Mouse (Mus musculus) embryonic facial prominence, embryonic 11.5 days (tissue): ENCODE measurements around the gene Gm20388. TPM values are rescaled to one million over a fixed set of nuclear protein-coding genes. Genes with fewer than 3 reads are reported as not detected.
A peak's percentile ranks its signal among the peaks of the same experiment; 100 is the strongest.

Source experiments
- ATAC-seq: fragments of 200-750 bp; cut with Nextera tagmentation; replicated peaks from 2 replicates; pipeline ENCODE4 v1.8.0; 2017; ENCODE audit warnings: low read depth; ENCODE audit not compliant: insufficient number of reproducible peaks, low FRiP score, low TSS enrichment
- DNase-seq: peaks from one replicate; pipeline ENCODE4 v3.0.0-alpha.2; 2015; ENCODE audit warnings: low spot score
- H3K27ac ChIP-seq: fragments of 300-500 bp; sonication (generic); replicated peaks from 2 replicates; pipeline ENCODE4 v1.5.1; 2014; ENCODE audit warnings: mild to moderate bottlenecking, low read depth, low read length, control low read depth
- H3K27me3 ChIP-seq: fragments of 300-500 bp; sonication (generic); 2 replicates; pipeline ENCODE4 v1.6.1; 2014; ENCODE audit warnings: mild to moderate bottlenecking, low read length, moderate library complexity, mixed read lengths; ENCODE audit not compliant: control insufficient read depth, insufficient read depth
- H3K36me3 ChIP-seq: fragments of 300-500 bp; sonication (generic); replicated peaks from 2 replicates; pipeline ENCODE4 v1.6.1; 2014; ENCODE audit warnings: low read depth, mild to moderate bottlenecking, low read length, moderate library complexity, mixed read lengths; ENCODE audit not compliant: control insufficient read depth, insufficient read depth
- H3K4me1 ChIP-seq: fragments of 300-500 bp; sonication (generic); 2 replicates; pipeline ENCODE4 v1.6.1; 2014; ENCODE audit warnings: low read length, mixed read lengths; ENCODE audit not compliant: control insufficient read depth, insufficient read depth
- H3K4me2 ChIP-seq: fragments of 300-500 bp; sonication (generic); 2 replicates; pipeline ENCODE4 v1.6.1; 2014; ENCODE audit warnings: low read depth, mild to moderate bottlenecking, control low read depth, low read length, moderate library complexity
- H3K4me3 ChIP-seq: fragments of 300-500 bp; sonication (generic); 2 replicates; pipeline ENCODE4 v1.5.1; 2014; ENCODE audit warnings: low read depth, low read length, control low read depth
- H3K9ac ChIP-seq: fragments of 300-500 bp; sonication (generic); replicated peaks from 2 replicates; pipeline ENCODE4 v1.6.1; 2014; ENCODE audit warnings: mild to moderate bottlenecking, control low read depth, low read length
- H3K9me3 ChIP-seq: fragments of 300-500 bp; sonication (generic); replicated peaks from 2 replicates; pipeline ENCODE4 v1.6.1; 2016; ENCODE audit warnings: mild to moderate bottlenecking, low read length, inconsistent platforms, mixed read lengths; ENCODE audit not compliant: control insufficient read depth
- WGBS: fragments of 180-500 bp; shearing (Covaris S2); extraction: QIAGEN DNeasy Blood & Tissue Kit; methylation state at CpG from one replicate; pipeline ENCODE4 v1.1.7; 2014; 5-methylcytosine and 5-hydroxymethylcytosine counted together
- polyA plus RNA-seq: library from polyadenylated mRNA; unstranded; fragments of >200 nt; fragmentation: Nextera tagmentation; extraction: Ambion mirVana; gene quantifications from 2 replicates; pipeline ENCODE4 v1.2.1, GENCODE M21; 2014

Gm20388 gene
- polyA plus RNA-seq, 1 experiment from 2014 or later, result 3.1 TPM

GRCm38 (mm10) chr8:121583653-121584052 is 1673.0 kb downstream of the Gm20388 start:
- Histone ChIP-seq H3K27me3 (no peaks in the 10 kb centered on the region), H3K4me2 (no peak overlapping the region), H3K4me3 (no peak overlapping the region), H3K4me1 (no peaks in the 10 kb centered on the region), H3K36me3 (no peaks in the 10 kb centered on the region), H3K9ac (no peak overlapping the region; the same call in 1 of the 2 replicates), H3K9me3 (no peaks in the 10 kb centered on the region), H3K27ac (no peak overlapping the region)
- ATAC-seq (no peak), DNase-seq (no peak)
- WGBS, result 49% methylated on average over 8 of the region's 8 CpGs

DNA sequence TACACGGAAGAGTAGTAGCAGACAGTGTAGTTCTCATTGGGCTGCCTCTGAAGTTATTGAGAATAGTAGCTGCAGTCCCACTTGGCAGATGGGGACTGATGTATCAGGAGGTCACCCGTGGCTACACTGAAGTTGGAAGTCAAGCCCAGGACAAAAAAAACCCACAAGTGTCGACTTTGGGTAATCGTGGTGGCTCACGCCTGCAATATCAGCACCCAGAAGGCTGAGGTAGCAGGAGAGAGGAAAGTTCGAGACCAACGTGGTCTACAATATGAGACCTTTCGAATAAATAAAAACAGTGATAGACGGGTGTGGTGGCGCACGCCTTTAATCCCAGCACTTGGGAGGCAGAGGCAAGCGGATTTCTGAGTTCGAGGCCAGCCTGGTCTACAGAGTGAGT is 1674.1 kb downstream of the Gm20388 start:
- no peak overlapping the region for H3K27ac ChIP-seq
- no peak overlapping the region; the same call in 1 of the 2 replicates for H3K9ac ChIP-seq
- DNase-seq (no peak), ATAC-seq (no peak)
- no peaks in the 10 kb centered on the region for H3K36me3 ChIP-seq
- H3K9me3 ChIP-seq, result no peaks in the 10 kb centered on the region
- H3K4me3 ChIP-seq, result peak overlapping the region; percentile 51
- 47% methylated on average over 12 of the region's 13 CpGs for WGBS
- no peaks in the 10 kb centered on the region for H3K4me1 ChIP-seq
- H3K4me2 ChIP-seq, result peak overlapping the region; percentile 63
- H3K27me3 ChIP-seq, result no peaks in the 10 kb centered on the region

- Histone ChIP-seq H3K4me1 (no peaks in the 10 kb centered on the region), H3K36me3 (no peaks in the 10 kb centered on the region), H3K9me3 (no peaks in the 10 kb centered on the region), H3K27me3 (no peaks in the 10 kb centered on the region), H3K4me2 (peak overlapping the region; percentile 63), H3K4me3 (peak overlapping the region; percentile 51), H3K27ac (no peak overlapping the region), H3K9ac (peak overlapping the region; percentile 62)
- ATAC-seq (peak; percentile 96), DNase-seq (peak; percentile 99)
- WGBS, result under 1% methylated on average over 47 of the region's 47 CpGs
Observed at GRCm38 (mm10) chr8:121585159-121585825, 1674.7 kb downstream of the Gm20388 start.

- no peak overlapping the region for H3K4me3 ChIP-seq
- no peak overlapping the region for H3K4me2 ChIP-seq
- no peak for ATAC-seq
- no peaks in the 10 kb centered on the region for H3K27me3 ChIP-seq
- no peak overlapping the region for H3K27ac ChIP-seq
- no peak overlapping the region for H3K9ac ChIP-seq
- 83% methylated on average over 4 of the region's 4 CpGs for WGBS
- no peaks in the 10 kb centered on the region for H3K9me3 ChIP-seq
- H3K4me1 ChIP-seq, result peaks cover 2% of the 10 kb centered on the region
- H3K36me3 ChIP-seq, result no peaks in the 10 kb centered on the region
- DNase-seq, result no peak
Observed at GRCm38 (mm10) chr8:121588750-121589149, 1678.1 kb downstream of the Gm20388 start.

GRCm38 (mm10) chr8:121589205-121589726 is 1678.6 kb downstream of the Gm20388 start:
- Histone ChIP-seq H3K36me3 (peaks cover under 1% of the 10 kb centered on the region; the same call in 1 of the 2 replicates), H3K4me3 (no peak overlapping the region), H3K4me2 (no peak overlapping the region), H3K9ac (no peak overlapping the region), H3K9me3 (no peaks in the 10 kb centered on the region), H3K27me3 (no peaks in the 10 kb centered on the region), H3K4me1 (peaks cover 2% of the 10 kb centered on the region), H3K27ac (no peak overlapping the region)
- WGBS, result 59% methylated on average over 2 of the region's 2 CpGs
- no peak for ATAC-seq
- no peak for DNase-seq

- Histone ChIP-seq H3K4me3 (peak within 1 kb of the TSS; percentile 88), H3K9ac (peak within 1 kb of the TSS; percentile 84), H3K9me3 (no peaks in the 10 kb centered on the region), H3K27me3 (no peaks in the 10 kb centered on the region), H3K4me1 (peaks cover 2% of the 10 kb centered on the region), H3K27ac (peak within 1 kb of the TSS; percentile 8; the same call in 1 of the 2 replicates), H3K4me2 (peak within 1 kb of the TSS; percentile 79), H3K36me3 (peaks cover 3% of the 10 kb centered on the region)
- under 1% methylated on average over 93 of the region's 94 CpGs for WGBS
- peak; percentile 97 for DNase-seq
- peak; percentile 55 for ATAC-seq
Observed at GRCm38 (mm10) chr8:121590203-121591177, 1679.8 kb downstream of the Gm20388 start, which contains the start of gene Map1lc3b. Gene Map1lc3b, plus strand, starts transcription at chr8:121590361.

GRCm38 (mm10) chr8:121591178-121592066 is 1680.8 kb downstream of the Gm20388 start:
- peaks cover 2% of the 10 kb centered on the region for H3K4me1 ChIP-seq
- no peaks in the 10 kb centered on the region for H3K27me3 ChIP-seq
- H3K4me2 ChIP-seq, result peak overlapping the region; percentile 79
- no peaks in the 10 kb centered on the region for H3K9me3 ChIP-seq
- no peak overlapping the region for H3K27ac ChIP-seq
- peak overlapping the region; percentile 88 for H3K4me3 ChIP-seq
- H3K36me3 ChIP-seq, result peaks cover 3% of the 10 kb centered on the region
- WGBS, result 14% methylated on average over 20 of the region's 20 CpGs
- ATAC-seq, result peak; percentile 21; the same call in 1 of the 2 replicates
- peak; percentile 62 for DNase-seq
- H3K9ac ChIP-seq, result peak overlapping the region; percentile 84
